Mouse (Mus musculus): ENCODE results near the gene Colgalt2. TPM values are rescaled to one million over a fixed set of nuclear protein-coding genes. Genes with fewer than 3 reads are reported as not detected.
"Not testable (repeated sequence)": the region's sequence is repeated elsewhere in the genome, so short reads cannot be mapped to it uniquely, and the experiment has no call there.

Colgalt2 gene
- polyA plus RNA-seq, 1 experiment = 5.9 TPM

GRCm38 (mm10) chr1:152414451-152414850 is 14.8 kb downstream of the Colgalt2 start:
- Histone ChIP-seq H3K27ac (ENCODE audit: insufficient read depth, low read length) (no peak overlapping the region), H3K4me3 (ENCODE audit: insufficient read depth, low read length) (no peak overlapping the region), H3K4me1 (ENCODE audit: control insufficient read depth, insufficient read depth, low read length) (no peaks in the 10 kb centered on the region)
- no peak for TF ChIP-seq POLR2A (IDR thresholded peaks at IDR 0.05; ENCODE audit: extremely low read depth, insufficient read depth, low read length)
- TF ChIP-seq CTCF (IDR thresholded peaks at IDR 0.05; ENCODE audit: extremely low read depth, insufficient read depth, low read length) = no peak

DNA sequence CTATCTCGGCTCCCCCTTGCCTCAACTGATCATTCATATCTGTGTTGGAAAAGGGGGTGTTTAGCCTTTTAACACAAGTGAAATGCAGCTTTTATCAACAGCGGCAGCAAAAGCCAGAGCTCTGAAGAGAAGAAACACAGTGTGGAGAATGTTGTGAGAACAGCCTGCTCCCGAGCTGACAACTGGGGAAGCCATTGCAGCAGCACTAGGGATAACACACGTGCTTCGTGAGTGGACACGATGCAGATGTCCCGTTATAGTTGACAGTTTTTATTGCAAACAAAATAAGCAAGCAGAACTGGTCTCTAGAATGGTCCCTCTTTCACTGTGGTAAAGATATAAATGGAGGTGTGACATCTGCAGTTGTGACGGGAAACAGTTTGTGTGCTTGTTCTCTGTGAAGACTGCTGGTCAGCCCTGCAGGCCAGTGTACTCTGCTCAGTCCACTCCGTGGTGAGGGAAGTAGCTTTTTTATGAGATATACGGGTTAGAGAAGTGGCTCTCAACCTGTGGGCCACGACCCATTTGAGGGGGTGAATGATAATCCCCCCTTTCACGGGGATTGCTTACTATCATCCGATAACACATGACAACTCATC is 16.8 kb downstream of the Colgalt2 start:
- TF ChIP-seq POLR2A (IDR thresholded peaks at IDR 0.05; ENCODE audit: extremely low read depth, insufficient read depth, low read length) (no peak), CTCF (IDR thresholded peaks at IDR 0.05; ENCODE audit: extremely low read depth, insufficient read depth, low read length) (no peak)

DNA sequence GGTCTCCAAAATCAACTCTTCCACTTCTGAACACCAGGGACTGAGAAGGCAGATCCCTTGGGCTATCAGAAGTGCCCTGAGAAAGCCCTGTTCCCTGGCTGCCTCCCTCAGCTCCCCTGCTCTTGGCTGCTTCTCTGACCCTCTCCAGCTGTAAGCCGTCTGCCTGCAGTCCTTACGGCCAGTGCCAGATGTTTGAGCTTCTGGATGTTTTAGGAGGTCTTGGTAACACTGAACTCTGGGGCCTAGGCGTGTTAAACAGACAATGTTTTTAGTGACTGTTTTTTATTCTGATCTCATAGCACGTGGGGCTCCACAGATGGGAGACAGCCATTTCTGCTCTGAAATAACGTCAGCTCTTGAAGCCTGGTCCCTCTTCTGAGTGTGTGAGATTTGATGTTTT is 18.0 kb downstream of the Colgalt2 start:
- no peaks in the 10 kb centered on the region for H3K4me1 ChIP-seq (ENCODE audit: control insufficient read depth, insufficient read depth, low read length)
- H3K27ac ChIP-seq (ENCODE audit: insufficient read depth, low read length) = no peak overlapping the region
- H3K4me3 ChIP-seq (ENCODE audit: insufficient read depth, low read length) = no peak overlapping the region
- TF ChIP-seq CTCF (IDR thresholded peaks at IDR 0.05; ENCODE audit: extremely low read depth, insufficient read depth, low read length) (no peak), POLR2A (IDR thresholded peaks at IDR 0.05; ENCODE audit: extremely low read depth, insufficient read depth, low read length) (no peak)

More for the DNA sequence above, 16.8 kb downstream of the Colgalt2 start:
- no peak overlapping the region for H3K4me3 ChIP-seq (ENCODE audit: insufficient read depth, low read length)
- H3K27ac ChIP-seq (ENCODE audit: insufficient read depth, low read length) = no peak overlapping the region
- no peaks in the 10 kb centered on the region for H3K4me1 ChIP-seq (ENCODE audit: control insufficient read depth, insufficient read depth, low read length)

DNA sequence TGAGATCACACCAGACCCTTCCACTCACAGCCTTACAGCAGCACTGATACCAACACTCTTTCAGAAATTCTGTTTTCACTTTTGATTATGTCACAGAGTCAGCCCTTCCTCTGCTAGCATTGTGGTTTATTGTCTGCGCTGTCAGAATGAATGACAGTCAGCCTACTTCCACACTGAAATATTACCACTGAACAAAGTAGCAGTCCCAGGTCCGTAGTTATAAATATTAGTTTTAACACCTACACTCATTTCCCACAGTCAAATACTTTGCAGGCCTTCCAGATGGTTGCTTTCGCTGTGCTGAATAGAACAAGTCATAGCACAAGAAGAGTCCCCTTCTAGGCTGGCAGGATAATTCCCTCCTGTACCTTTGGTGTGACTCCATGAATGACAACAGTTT is 22.7 kb downstream of the Colgalt2 start:
- TF ChIP-seq POLR2A (IDR thresholded peaks at IDR 0.05; ENCODE audit: extremely low read depth, insufficient read depth, low read length) = no peak
- no peak for TF ChIP-seq CTCF (IDR thresholded peaks at IDR 0.05; ENCODE audit: extremely low read depth, insufficient read depth, low read length)
- no peaks in the 10 kb centered on the region for H3K4me1 ChIP-seq (ENCODE audit: control insufficient read depth, insufficient read depth, low read length)
- H3K4me3 ChIP-seq (ENCODE audit: insufficient read depth, low read length) = no peak overlapping the region
- H3K27ac ChIP-seq (ENCODE audit: insufficient read depth, low read length) = no peak overlapping the region

- Histone ChIP-seq H3K4me1 (ENCODE audit: control insufficient read depth, insufficient read depth, low read length) (no peaks in the 10 kb centered on the region), H3K27ac (ENCODE audit: insufficient read depth, low read length) (no peak overlapping the region), H3K4me3 (ENCODE audit: insufficient read depth, low read length) (no peak overlapping the region)
- TF ChIP-seq POLR2A (IDR thresholded peaks at IDR 0.05; ENCODE audit: extremely low read depth, insufficient read depth, low read length) (no peak), CTCF (IDR thresholded peaks at IDR 0.05; ENCODE audit: extremely low read depth, insufficient read depth, low read length) (no peak)
These were observed 23.4 kb downstream of the Colgalt2 start for GRCm38 (mm10) chr1:152423052-152423451.

- no peak for TF ChIP-seq POLR2A (IDR thresholded peaks at IDR 0.05; ENCODE audit: extremely low read depth, insufficient read depth, low read length)
- no peak for TF ChIP-seq CTCF (IDR thresholded peaks at IDR 0.05; ENCODE audit: extremely low read depth, insufficient read depth, low read length)
- no peaks in the 10 kb centered on the region for H3K4me1 ChIP-seq (ENCODE audit: control insufficient read depth, insufficient read depth, low read length)
- no peak overlapping the region for H3K27ac ChIP-seq (ENCODE audit: insufficient read depth, low read length)
- H3K4me3 ChIP-seq (ENCODE audit: insufficient read depth, low read length) = no peak overlapping the region; the same call in 1 of the 2 replicates
These were observed 28.4 kb downstream of the Colgalt2 start for GRCm38 (mm10) chr1:152427912-152428581.

DNA sequence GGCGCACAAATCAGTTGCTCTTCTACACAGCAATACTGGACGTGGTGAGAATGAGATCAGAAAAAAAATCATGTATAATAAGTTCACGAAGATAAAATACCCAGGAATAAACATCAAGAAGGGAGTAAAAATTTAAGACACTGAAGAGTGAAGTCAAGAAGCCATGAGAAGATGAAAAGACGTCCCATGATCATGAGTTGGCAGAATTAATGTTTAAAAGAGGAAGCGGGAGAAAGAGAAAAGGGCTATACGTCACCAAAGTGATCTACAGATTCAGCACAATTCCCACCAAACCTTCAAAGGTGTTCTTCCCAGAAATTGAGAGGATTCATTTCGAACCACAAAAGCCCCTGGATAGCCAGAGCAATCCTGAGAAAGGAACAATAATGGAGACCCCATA is 30.2 kb downstream of the Colgalt2 start:
- Histone ChIP-seq H3K4me1 (ENCODE audit: control insufficient read depth, insufficient read depth, low read length) (no peaks in the 10 kb centered on the region), H3K27ac (ENCODE audit: insufficient read depth, low read length) (no peak overlapping the region), H3K4me3 (ENCODE audit: insufficient read depth, low read length) (no peak overlapping the region)
- no peak for TF ChIP-seq POLR2A (IDR thresholded peaks at IDR 0.05; ENCODE audit: extremely low read depth, insufficient read depth, low read length)
- no peak for TF ChIP-seq CTCF (IDR thresholded peaks at IDR 0.05; ENCODE audit: extremely low read depth, insufficient read depth, low read length)

DNA sequence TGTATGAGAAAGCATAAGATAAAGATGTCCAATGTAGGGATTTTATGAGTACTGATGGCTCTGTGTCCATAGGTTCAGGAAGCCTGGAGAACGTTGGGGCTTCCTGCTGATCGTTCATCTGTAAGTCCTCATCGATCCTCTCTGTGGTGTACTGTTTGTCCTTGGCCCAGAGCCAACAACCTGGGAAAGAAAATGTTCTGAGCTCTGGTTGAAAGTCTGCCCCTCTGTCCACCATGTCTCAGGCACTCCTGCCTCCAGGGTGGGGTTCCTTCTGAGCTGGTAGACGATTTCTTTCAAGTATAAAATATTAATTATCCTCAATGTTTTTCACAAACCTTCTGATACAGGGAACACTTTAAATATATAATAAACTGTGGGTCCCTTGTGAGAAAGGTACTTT is 34.5 kb downstream of the Colgalt2 start:
- Histone ChIP-seq H3K27ac (ENCODE audit: insufficient read depth, low read length) (no peak overlapping the region), H3K4me1 (ENCODE audit: control insufficient read depth, insufficient read depth, low read length) (no peaks in the 10 kb centered on the region), H3K4me3 (ENCODE audit: insufficient read depth, low read length) (no peak overlapping the region)
- no peak for TF ChIP-seq CTCF (IDR thresholded peaks at IDR 0.05; ENCODE audit: extremely low read depth, insufficient read depth, low read length)
- TF ChIP-seq POLR2A (IDR thresholded peaks at IDR 0.05; ENCODE audit: extremely low read depth, insufficient read depth, low read length) = no peak

DNA sequence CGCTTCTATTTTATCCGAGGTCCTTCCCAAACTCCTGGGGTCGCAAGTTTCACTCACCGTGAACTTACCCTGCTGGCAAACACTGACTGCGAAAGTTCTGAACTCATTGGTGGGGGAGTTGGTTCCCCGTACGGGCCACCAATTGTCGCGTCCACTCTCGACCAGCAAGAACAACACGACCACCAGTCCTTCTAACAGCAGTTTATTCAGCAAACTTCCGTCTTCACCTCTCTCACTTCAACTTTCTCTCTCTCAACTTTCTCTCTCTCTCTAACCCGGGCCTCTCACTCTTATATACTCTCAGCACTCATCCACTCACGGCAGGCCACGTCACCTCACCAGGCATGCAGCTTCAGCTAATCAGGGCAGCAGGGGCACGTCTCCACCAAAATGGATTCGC is 37.9 kb downstream of the Colgalt2 start:
- H3K4me1 ChIP-seq (ENCODE audit: control insufficient read depth, insufficient read depth, low read length); H3K27ac ChIP-seq (ENCODE audit: insufficient read depth, low read length); H3K4me3 ChIP-seq (ENCODE audit: insufficient read depth, low read length): not testable (repeated sequence)

DNA sequence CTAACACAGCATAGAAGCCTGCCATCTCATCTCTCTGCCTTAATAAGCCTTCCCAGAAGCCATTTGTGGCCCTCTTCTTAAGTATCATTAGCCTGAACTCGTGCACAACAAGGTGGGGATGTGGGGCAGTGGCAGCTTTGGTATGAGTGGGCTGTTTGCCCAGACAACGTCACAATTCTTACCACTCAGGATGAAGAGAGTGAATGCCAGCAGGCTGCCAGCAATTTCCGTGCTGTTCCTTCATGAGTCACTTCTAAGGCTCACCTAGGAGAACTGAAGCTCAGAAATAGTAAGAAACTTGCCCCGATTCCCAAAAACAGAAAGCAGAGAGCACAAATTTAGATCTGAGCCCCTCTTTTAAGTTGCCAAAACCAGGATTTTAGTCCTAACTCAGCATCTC is 39.8 kb downstream of the Colgalt2 start:
- no peak for TF ChIP-seq POLR2A (IDR thresholded peaks at IDR 0.05; ENCODE audit: extremely low read depth, insufficient read depth, low read length)
- TF ChIP-seq CTCF (IDR thresholded peaks at IDR 0.05; ENCODE audit: extremely low read depth, insufficient read depth, low read length) = no peak
- Histone ChIP-seq H3K27ac (ENCODE audit: insufficient read depth, low read length) (no peak overlapping the region), H3K4me1 (ENCODE audit: control insufficient read depth, insufficient read depth, low read length) (peaks cover 2% of the 10 kb centered on the region; the same call in 1 of the 2 replicates), H3K4me3 (ENCODE audit: insufficient read depth, low read length) (no peak overlapping the region)
